Mouse (Mus musculus): ENCODE results near the gene 2410004B18Rik. TPM values are rescaled to one million over a fixed set of nuclear protein-coding genes. Genes with fewer than 3 reads are reported as not detected.

Gene 2410004B18Rik
- polyA plus RNA-seq, 1 experiment: 18.7 TPM

- no peak overlapping the region for H3ac ChIP-seq (ENCODE audit: control insufficient read depth, insufficient read length)
- TF ChIP-seq E2F4 (IDR thresholded peaks at IDR 0.05; ENCODE audit: insufficient read depth) (no peak), MYOG (IDR thresholded peaks at IDR 0.05; ENCODE audit: control insufficient read depth in 1 of 3, insufficient read depth in 1 of 3, insufficient read length in 2 of 3, low read depth in 2 of 3) (no peak), CEBPB (IDR thresholded peaks at IDR 0.05; ENCODE audit: insufficient read depth, poor library complexity, severe bottlenecking) (no peak), USF1 (IDR thresholded peaks at IDR 0.05; ENCODE audit: low read depth) (no peak), POLR2AphosphoS2 (IDR thresholded peaks at IDR 0.05; ENCODE audit: insufficient read length, low read depth) (no peak)
- no peak overlapping the region for H3K4me3 ChIP-seq
- no peaks in the 10 kb centered on the region for H3K27me3 ChIP-seq (ENCODE audit: control insufficient read depth, insufficient read depth, insufficient read length)
- H3K36me3 ChIP-seq (ENCODE audit: control insufficient read depth, insufficient read depth): no peaks in the 10 kb centered on the region
- no peaks in the 10 kb centered on the region for H3K79me2 ChIP-seq (ENCODE audit: control insufficient read depth, insufficient read depth)
- no peak overlapping the region for H3K4me2 ChIP-seq (ENCODE audit: low read depth)
These were observed 54.3 kb downstream of the 2410004B18Rik start for GRCm38 (mm10) chr3:145991976-145992730.

DNA sequence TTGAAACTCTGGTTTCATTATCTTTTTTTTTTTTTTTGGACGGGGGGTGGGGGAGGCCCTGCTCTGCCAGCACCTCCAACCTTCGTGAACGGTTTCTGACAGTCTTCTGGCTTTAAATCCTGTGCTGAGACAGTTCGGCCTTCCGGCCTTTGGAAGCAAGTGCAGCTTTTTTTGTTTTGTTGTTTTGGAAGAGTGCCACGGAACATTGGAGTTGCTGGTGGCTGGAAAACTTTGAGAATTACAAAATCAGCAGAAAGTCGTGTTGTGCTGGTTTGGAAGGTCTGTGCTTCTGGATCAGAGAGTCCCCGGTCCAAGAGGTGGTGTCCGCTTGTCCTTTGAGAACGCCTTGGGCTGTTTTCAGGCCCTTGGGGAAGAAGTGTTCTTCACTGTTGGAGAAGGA, 55.0 kb downstream of the 2410004B18Rik start:
- H3K4me2 ChIP-seq (ENCODE audit: low read depth): no peak overlapping the region
- H3K79me2 ChIP-seq (ENCODE audit: control insufficient read depth, insufficient read depth): no peaks in the 10 kb centered on the region
- TF ChIP-seq POLR2AphosphoS2 (IDR thresholded peaks at IDR 0.05; ENCODE audit: insufficient read length, low read depth): no peak
- TF ChIP-seq SRF (IDR thresholded peaks at IDR 0.05; ENCODE audit: control insufficient read depth, insufficient read length, low read depth): no peak
- TF ChIP-seq USF1 (IDR thresholded peaks at IDR 0.05; ENCODE audit: low read depth): no peak
- TF ChIP-seq MYOG (IDR thresholded peaks at IDR 0.05; ENCODE audit: control insufficient read depth in 1 of 3, insufficient read depth in 1 of 3, insufficient read length in 2 of 3, low read depth in 2 of 3): no peak
- no peak for TF ChIP-seq MYOD1 (IDR thresholded peaks at IDR 0.05; ENCODE audit: control insufficient read depth in 1 of 3, insufficient read length in 2 of 3, low read depth in 2 of 3)
- TF ChIP-seq TCF3 (IDR thresholded peaks at IDR 0.05; ENCODE audit: insufficient read length, low read depth): no peak
- no peak for TF ChIP-seq E2F4 (IDR thresholded peaks at IDR 0.05; ENCODE audit: insufficient read depth)
- TF ChIP-seq CEBPB (IDR thresholded peaks at IDR 0.05; ENCODE audit: insufficient read depth, poor library complexity, severe bottlenecking): no peak
- no peak for TF ChIP-seq REST (IDR thresholded peaks at IDR 0.05; ENCODE audit: insufficient read depth, insufficient read length)
- TF ChIP-seq POLR2A (IDR thresholded peaks at IDR 0.05; ENCODE audit: insufficient read length, low read depth): no peak
- H3K4me3 ChIP-seq: no peak overlapping the region
- no peak overlapping the region for H3ac ChIP-seq (ENCODE audit: control insufficient read depth, insufficient read length)
- H3K27me3 ChIP-seq (ENCODE audit: control insufficient read depth, insufficient read depth, insufficient read length): no peaks in the 10 kb centered on the region
- no peaks in the 10 kb centered on the region for H3K36me3 ChIP-seq (ENCODE audit: control insufficient read depth, insufficient read depth)

- H3ac ChIP-seq (ENCODE audit: control insufficient read depth, insufficient read length): no peak overlapping the region
- no peak for TF ChIP-seq E2F4 (IDR thresholded peaks at IDR 0.05; ENCODE audit: insufficient read depth)
- no peak for TF ChIP-seq TCF12 (IDR thresholded peaks at IDR 0.05; ENCODE audit: insufficient read depth, poor library complexity, severe bottlenecking)
- no peak for TF ChIP-seq SRF (IDR thresholded peaks at IDR 0.05; ENCODE audit: control insufficient read depth, insufficient read length, low read depth)
- no peak for TF ChIP-seq MYOG (IDR thresholded peaks at IDR 0.05; ENCODE audit: control insufficient read depth in 1 of 3, insufficient read depth in 1 of 3, insufficient read length in 2 of 3, low read depth in 2 of 3)
- TF ChIP-seq MYOD1 (IDR thresholded peaks at IDR 0.05; ENCODE audit: control insufficient read depth in 1 of 3, insufficient read length in 2 of 3, low read depth in 2 of 3): no peak
- no peak for TF ChIP-seq USF1 (IDR thresholded peaks at IDR 0.05; ENCODE audit: low read depth)
- no peak for TF ChIP-seq REST (IDR thresholded peaks at IDR 0.05; ENCODE audit: insufficient read depth, insufficient read length)
- TF ChIP-seq MAX (IDR thresholded peaks at IDR 0.05; ENCODE audit: low read depth): no peak
- no peak overlapping the region for H3K4me2 ChIP-seq (ENCODE audit: low read depth)
- H3K4me3 ChIP-seq: no peak overlapping the region
- no peaks in the 10 kb centered on the region for H3K36me3 ChIP-seq (ENCODE audit: control insufficient read depth, insufficient read depth)
- H3K27me3 ChIP-seq (ENCODE audit: control insufficient read depth, insufficient read depth, insufficient read length): no peaks in the 10 kb centered on the region
- no peaks in the 10 kb centered on the region for H3K79me2 ChIP-seq (ENCODE audit: control insufficient read depth, insufficient read depth)
These were observed 55.8 kb downstream of the 2410004B18Rik start for GRCm38 (mm10) chr3:145993481-145994201.

Other genes starting within 250 kb of the 2410004B18Rik start
- gene Ddah1, start 179.3 kb upstream of the 2410004B18Rik start, polyA plus RNA-seq (2012; fragmentation: generic; extraction: Trizol): 7.4 TPM
- 25.9 TPM for gene Bcl10, start 15.2 kb upstream of the 2410004B18Rik start, polyA plus RNA-seq (2012; fragmentation: generic; extraction: Trizol)
- gene Syde2, start 49.9 kb downstream of the 2410004B18Rik start, polyA plus RNA-seq (2012; fragmentation: generic; extraction: Trizol): 0.73 TPM
- 0.10 TPM for gene Wdr63, start 170.1 kb downstream of the 2410004B18Rik start, polyA plus RNA-seq (2012; fragmentation: generic; extraction: Trizol)
- gene Mcoln3, start 179.4 kb downstream of the 2410004B18Rik start, polyA plus RNA-seq (2012; fragmentation: generic; extraction: Trizol): not detected
- not detected for gene Mcoln2, start 211.8 kb downstream of the 2410004B18Rik start, polyA plus RNA-seq (2012; fragmentation: generic; extraction: Trizol)

Measured in myocyte (in vitro differentiated cells).